Mouse (Mus musculus) G1E (cell line): Measurements from ENCODE around the gene Alg6.

Source experiments
- CTCF ChIP-seq: IDR thresholded peaks from 2 replicates; pipeline ENCODE4 v1.5.1; 2012; ENCODE audit warnings: low read depth, low read length, inconsistent platforms, mixed read lengths
- GATA1 ChIP-seq: IDR thresholded peaks from 2 replicates; pipeline ENCODE4 v1.6.1; 2012; ENCODE audit warnings: borderline replicate concordance, low read length, inconsistent platforms, mixed read lengths
- GATA2 ChIP-seq: IDR thresholded peaks from 2 replicates; pipeline ENCODE4 v1.6.1; 2012; ENCODE audit warnings: low read depth, low read length, inconsistent platforms, borderline replicate concordance
- POLR2AphosphoS5 ChIP-seq: IDR thresholded peaks from 2 replicates; pipeline ENCODE4 v1.6.1; 2012; ENCODE audit warnings: low read depth, low read length, inconsistent platforms; ENCODE audit not compliant: insufficient replicate concordance
- TAL1 ChIP-seq: conservative IDR thresholded peaks from 2 replicates; pipeline ENCODE4 v1.6.1; 2012; ENCODE audit warnings: low read depth, low read length, inconsistent platforms, mixed read lengths

- TF ChIP-seq CTCF, result no peak
- TF ChIP-seq GATA1, result no peak
- no peak for TF ChIP-seq TAL1
- TF ChIP-seq POLR2AphosphoS5, result no peak
- TF ChIP-seq GATA2, result no peak
Measured at GRCm38 (mm10) chr4:99766753-99767152, 51.3 kb downstream of the Alg6 start.
